In genomic region chr15:96802729-96803053, GRCm38 (mm10) we compare ENCODE assay signal across 17 mouse cellular contexts.
DNase-seq lines count a peak whose midpoint lies in the region; ATAC-seq and TF ChIP-seq lines count a peak whose summit lies in the region.
"Had no signal": no experiment of that assay in that cellular context is flagged by ENCODE, and none has a peak within 500 bp of the region (broad histone marks: within the 10 kb centered on the region; RNA-seq: fewer than 3 reads in every experiment).

No protein-coding gene starts in this region.

- H3K27me3 ChIP-seq in heart, embryonic 12.5 days (replicated peaks), result no peaks in the 10 kb centered on the region
- no peaks in the 10 kb centered on the region for H3K27me3 ChIP-seq in heart, embryonic 10.5 days (ENCODE audit: insufficient read depth, poor library complexity, severe bottlenecking)
- no peaks in the 10 kb centered on the region for H3K27me3 ChIP-seq in lung, embryonic 15.5 days
- no peaks in the 10 kb centered on the region for H3K27me3 ChIP-seq in liver, embryonic 16.5 days (ENCODE audit: control insufficient read depth, insufficient read depth, low read depth, low read length)
- H3K27me3 ChIP-seq in forebrain, postnatal 0 days (ENCODE audit: insufficient read depth, low read length), result no peaks in the 10 kb centered on the region
- H3K27me3 ChIP-seq: CH12.LX; limb, embryonic 15.5 days; midbrain, embryonic 15.5 days had no signal

- H3K9me3 ChIP-seq in heart, embryonic 12.5 days (replicated peaks), result no peaks in the 10 kb centered on the region
- no peaks in the 10 kb centered on the region for H3K9me3 ChIP-seq in heart, embryonic 10.5 days
- no peaks in the 10 kb centered on the region for H3K9me3 ChIP-seq in lung, embryonic 15.5 days
- H3K9me3 ChIP-seq in liver, embryonic 16.5 days (replicated peaks; ENCODE audit: control insufficient read depth, low read length), result no peaks in the 10 kb centered on the region
- no peaks in the 10 kb centered on the region for H3K9me3 ChIP-seq in forebrain, postnatal 0 days (ENCODE audit: low read length)
- H3K9me3 ChIP-seq: forebrain, embryonic 10.5 days; limb, embryonic 15.5 days; midbrain, embryonic 15.5 days had no signal

- no peaks in the 10 kb centered on the region for H3K36me3 ChIP-seq in heart, embryonic 12.5 days
- no peaks in the 10 kb centered on the region for H3K36me3 ChIP-seq in heart, embryonic 10.5 days
- H3K36me3 ChIP-seq in lung, embryonic 15.5 days, result no peaks in the 10 kb centered on the region
- no peaks in the 10 kb centered on the region for H3K36me3 ChIP-seq in liver, embryonic 16.5 days (ENCODE audit: control insufficient read depth, insufficient read depth)
- H3K36me3 ChIP-seq in forebrain, postnatal 0 days (ENCODE audit: insufficient read depth), result no peaks in the 10 kb centered on the region
- H3K36me3 ChIP-seq: forebrain, embryonic 10.5 days; limb, embryonic 15.5 days; midbrain, embryonic 15.5 days had no signal

- 33% methylated on average over 1 of the region's 1 CpGs for WGBS in heart, embryonic 12.5 days
- WGBS in heart, embryonic 10.5 days, result 61% methylated on average over 1 of the region's 1 CpGs
- 34% methylated on average over 1 of the region's 1 CpGs for WGBS in lung, embryonic 15.5 days
- 38% methylated on average over 1 of the region's 1 CpGs for WGBS in liver, embryonic 16.5 days (ENCODE audit: insufficient replicate concordance)
- 63% methylated on average over 1 of the region's 1 CpGs for WGBS in forebrain, postnatal 0 days

- TF ChIP-seq CTCF in forebrain, postnatal 0 days (IDR thresholded peaks at IDR 0.05; ENCODE audit: low read depth), result no peak

- DNase-seq in heart, embryonic 10.5 days (ENCODE audit: low spot score), result no peak
- DNase-seq in lung, postnatal 36 days, result no peak
- no peak for DNase-seq in cerebellum, postnatal 25 days
- no peak for DNase-seq in forebrain, postnatal 0 days
- DNase-seq: cerebellum, adult 9-10 months; gastrocnemius, postnatal 25 days; heart, postnatal 4 days; thymus, postnatal 14 days had no signal

- no peak overlapping the region for H3K4me2 ChIP-seq in heart, embryonic 12.5 days
- no peak overlapping the region for H3K4me2 ChIP-seq in lung, embryonic 15.5 days
- H3K4me2 ChIP-seq in liver, embryonic 16.5 days (ENCODE audit: low read depth, low read length), result no peak overlapping the region
- no peak overlapping the region for H3K4me2 ChIP-seq in forebrain, postnatal 0 days (ENCODE audit: low read depth)
- H3K4me2 ChIP-seq: limb, embryonic 15.5 days; midbrain, embryonic 15.5 days had no signal

- no peak overlapping the region for H3K9ac ChIP-seq in heart, embryonic 12.5 days
- H3K9ac ChIP-seq in lung, embryonic 15.5 days, result no peak overlapping the region
- no peak overlapping the region for H3K9ac ChIP-seq in liver, embryonic 16.5 days (ENCODE audit: low read depth, low read length)
- no peak overlapping the region for H3K9ac ChIP-seq in forebrain, postnatal 0 days
- H3K9ac ChIP-seq: limb, embryonic 15.5 days; midbrain, embryonic 15.5 days had no signal

- no peak overlapping the region for H3K4me3 ChIP-seq in heart, embryonic 12.5 days
- H3K4me3 ChIP-seq in heart, embryonic 10.5 days, result no peak overlapping the region
- no peak overlapping the region for H3K4me3 ChIP-seq in lung, embryonic 15.5 days
- H3K4me3 ChIP-seq in liver, embryonic 16.5 days (ENCODE audit: low read depth, low read length), result no peak overlapping the region
- no peak overlapping the region for H3K4me3 ChIP-seq in forebrain, postnatal 0 days (ENCODE audit: low read depth, low read length)
- H3K4me3 ChIP-seq: forebrain, embryonic 10.5 days; limb, embryonic 15.5 days; midbrain, embryonic 15.5 days had no signal

- H3K27ac ChIP-seq in heart, embryonic 12.5 days (ENCODE audit: poor library complexity, severe bottlenecking), result peak overlapping the region; percentile 73
- H3K27ac ChIP-seq in heart, embryonic 10.5 days, result no peak overlapping the region; the same call in 1 of the 2 replicates
- peak overlapping the region; percentile 57 for H3K27ac ChIP-seq in lung, embryonic 15.5 days
- H3K27ac ChIP-seq in liver, embryonic 16.5 days (ENCODE audit: low read length), result peak overlapping the region; percentile 41
- H3K27ac ChIP-seq in forebrain, postnatal 0 days (ENCODE audit: low read depth, low read length), result no peak overlapping the region
- H3K27ac ChIP-seq: forebrain, embryonic 10.5 days; hindbrain, postnatal 0 days; limb, embryonic 15.5 days; midbrain, embryonic 15.5 days had no signal

- peak; percentile 69 for ATAC-seq in heart, embryonic 12.5 days (ENCODE audit: insufficient number of reproducible peaks, low FRiP score)
- ATAC-seq in lung, embryonic 15.5 days (ENCODE audit: borderline replicate concordance, extremely low read depth, low FRiP score, low TSS enrichment), result no peak; the same call in 1 of the 2 replicates
- no peak; the same call in 1 of the 2 replicates for ATAC-seq in liver, embryonic 16.5 days (ENCODE audit: low read depth)
- ATAC-seq in inflammation-experienced regulatory T-cells, adult 6 months, result no peak
- ATAC-seq in forebrain, postnatal 0 days, result no peak
- ATAC-seq: hindbrain, postnatal 0 days; midbrain, embryonic 15.5 days had no signal

- H3K4me1 ChIP-seq in heart, embryonic 12.5 days (replicated peaks), result peaks cover 29% of the 10 kb centered on the region
- H3K4me1 ChIP-seq in heart, embryonic 10.5 days, result peaks cover 9% of the 10 kb centered on the region; the same call in 1 of the 2 replicates
- peaks cover 29% of the 10 kb centered on the region for H3K4me1 ChIP-seq in lung, embryonic 15.5 days
- H3K4me1 ChIP-seq in liver, embryonic 16.5 days (ENCODE audit: control insufficient read depth, low read depth, low read length), result peaks cover 5% of the 10 kb centered on the region; the same call in 1 of the 2 replicates
- peaks cover 2% of the 10 kb centered on the region; the same call in 1 of the 2 replicates for H3K4me1 ChIP-seq in forebrain, postnatal 0 days (ENCODE audit: insufficient read depth)
- H3K4me1 ChIP-seq: forebrain, embryonic 10.5 days; midbrain, embryonic 15.5 days had no signal

Comparison
In these comparisons a context has a peak if more than half of its experiments do, and no peak if none do; other contexts are left out.
1. H3K27ac ChIP-seq: peak in heart, embryonic 12.5 days (single experiment), lung, embryonic 15.5 days (single experiment) and liver, embryonic 16.5 days (single experiment); none in heart, embryonic 10.5 days (single experiment) and forebrain, postnatal 0 days (single experiment).